Mouse (Mus musculus) embryonic facial prominence, embryonic 15.5 days (tissue): Measurements from ENCODE around the gene Cyp2g1. TPM values are rescaled to one million over a fixed set of nuclear protein-coding genes. Genes with fewer than 3 reads are reported as not detected.
A peak's percentile ranks its signal among the peaks of the same experiment; 100 is the strongest.

Source experiments
- ATAC-seq: fragments of 200-750 bp; cut with Nextera tagmentation; 2 replicates; pipeline ENCODE4 v1.8.0; 2017; ENCODE audit warnings: low read depth, moderate TSS enrichment; ENCODE audit not compliant: insufficient number of reproducible peaks, low FRiP score, low TSS enrichment
- H3K27ac ChIP-seq: fragments of 300-500 bp; sonication (generic); replicated peaks from 2 replicates; pipeline ENCODE4 v1.5.1; 2015; ENCODE audit warnings: mild to moderate bottlenecking, inconsistent platforms
- H3K27me3 ChIP-seq: fragments of 300-500 bp; sonication (generic); 2 replicates; pipeline ENCODE4 v1.6.1; 2015; ENCODE audit warnings: inconsistent platforms
- H3K36me3 ChIP-seq: fragments of 300-500 bp; sonication (generic); 2 replicates; pipeline ENCODE4 v1.6.1; 2015; ENCODE audit warnings: mild to moderate bottlenecking, inconsistent platforms
- H3K4me1 ChIP-seq: fragments of 300-500 bp; sonication (generic); 2 replicates; pipeline ENCODE4 v1.6.1; 2015; ENCODE audit warnings: inconsistent platforms
- H3K4me2 ChIP-seq: fragments of 300-500 bp; sonication (generic); replicated peaks from 2 replicates; pipeline ENCODE4 v1.6.1; 2015; ENCODE audit warnings: mild to moderate bottlenecking, inconsistent platforms
- H3K4me3 ChIP-seq: fragments of 300-500 bp; sonication (generic); replicated peaks from 2 replicates; pipeline ENCODE4 v1.5.1; 2015; ENCODE audit warnings: mild to moderate bottlenecking, inconsistent platforms
- H3K9ac ChIP-seq: fragments of 300-500 bp; sonication (generic); 2 replicates; pipeline ENCODE4 v1.6.1; 2015; ENCODE audit warnings: inconsistent platforms
- H3K9me3 ChIP-seq: fragments of 300-500 bp; sonication (generic); replicated peaks from 2 replicates; pipeline ENCODE4 v1.6.1; 2016; ENCODE audit warnings: inconsistent platforms
- WGBS: fragments of 180-500 bp; shearing (Covaris S2); methylation state at CpG from one replicate; pipeline ENCODE4 v1.1.7; 2015; 5-methylcytosine and 5-hydroxymethylcytosine counted together
- polyA plus RNA-seq: library from polyadenylated mRNA; unstranded; fragments of >200 nt; fragmentation: Nextera tagmentation; extraction: Ambion mirVana; gene quantifications from 2 replicates; pipeline ENCODE4 v1.2.1, GENCODE M21; 2015

The Cyp2g1 gene
- 9.8 and 13.8 TPM in 2 replicates for polyA plus RNA-seq

DNA sequence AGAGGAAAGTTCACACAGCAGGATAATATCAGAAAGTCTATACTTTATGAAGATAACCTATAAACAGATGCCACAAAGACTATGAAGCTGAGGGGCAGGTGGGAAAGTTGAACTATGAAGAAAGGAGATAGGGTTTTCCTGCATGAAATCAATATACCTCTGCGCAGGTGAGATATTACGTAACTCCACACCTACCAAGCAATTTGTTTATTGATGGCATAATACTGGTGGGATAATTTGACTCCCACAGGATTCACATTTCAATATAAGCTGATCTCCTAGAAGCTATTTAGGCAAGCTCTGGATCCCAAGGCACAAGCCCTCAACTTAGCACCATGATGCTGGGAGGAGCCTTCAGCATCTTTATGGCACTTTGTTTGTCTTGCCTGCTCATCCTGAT is at the start of gene Cyp2g1:
TSS of gene Cyp2g1 (plus strand) at position 301 of the 400 bp plus-strand sequence.
- Histone ChIP-seq H3K36me3 (no peaks in the 10 kb centered on the region), H3K4me1 (no peaks in the 10 kb centered on the region), H3K27me3 (no peaks in the 10 kb centered on the region), H3K27ac (no peak within 1 kb of the TSS), H3K9ac (no peak within 1 kb of the TSS), H3K4me2 (no peak within 1 kb of the TSS), H3K4me3 (no peak within 1 kb of the TSS), H3K9me3 (no peaks in the 10 kb centered on the region)
- ATAC-seq: no peak
- WGBS: 80% methylated on average over 2 of the region's 2 CpGs

DNA sequence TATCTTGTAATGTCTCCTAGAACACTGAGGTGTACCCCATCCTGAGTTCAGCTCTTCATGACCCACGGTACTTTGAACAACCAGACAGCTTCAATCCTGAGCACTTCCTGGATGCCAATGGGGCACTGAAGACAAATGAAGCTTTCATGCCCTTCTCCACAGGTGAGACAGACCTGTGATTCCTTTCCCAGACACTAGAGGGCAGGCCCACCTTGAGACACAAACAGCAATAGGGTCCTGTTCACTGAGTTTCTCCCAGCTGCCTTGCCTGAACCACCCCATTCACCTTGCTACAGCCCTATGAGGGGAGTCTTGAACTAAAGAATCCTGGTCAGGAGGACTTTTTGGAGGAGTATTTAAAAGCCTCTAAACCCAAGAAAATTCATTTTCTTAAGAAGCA is 41.6 kb upstream of the Cyp2g1 start:
- H3K27ac ChIP-seq: no peak overlapping the region
- H3K36me3 ChIP-seq: no peaks in the 10 kb centered on the region
- WGBS: 52% methylated on average over 1 of the region's 1 CpGs
- no peaks in the 10 kb centered on the region for H3K4me1 ChIP-seq
- H3K9me3 ChIP-seq: no peaks in the 10 kb centered on the region
- no peak overlapping the region for H3K9ac ChIP-seq
- H3K4me2 ChIP-seq: no peak overlapping the region
- H3K4me3 ChIP-seq: no peak overlapping the region
- no peak for ATAC-seq
- H3K27me3 ChIP-seq: no peaks in the 10 kb centered on the region

DNA sequence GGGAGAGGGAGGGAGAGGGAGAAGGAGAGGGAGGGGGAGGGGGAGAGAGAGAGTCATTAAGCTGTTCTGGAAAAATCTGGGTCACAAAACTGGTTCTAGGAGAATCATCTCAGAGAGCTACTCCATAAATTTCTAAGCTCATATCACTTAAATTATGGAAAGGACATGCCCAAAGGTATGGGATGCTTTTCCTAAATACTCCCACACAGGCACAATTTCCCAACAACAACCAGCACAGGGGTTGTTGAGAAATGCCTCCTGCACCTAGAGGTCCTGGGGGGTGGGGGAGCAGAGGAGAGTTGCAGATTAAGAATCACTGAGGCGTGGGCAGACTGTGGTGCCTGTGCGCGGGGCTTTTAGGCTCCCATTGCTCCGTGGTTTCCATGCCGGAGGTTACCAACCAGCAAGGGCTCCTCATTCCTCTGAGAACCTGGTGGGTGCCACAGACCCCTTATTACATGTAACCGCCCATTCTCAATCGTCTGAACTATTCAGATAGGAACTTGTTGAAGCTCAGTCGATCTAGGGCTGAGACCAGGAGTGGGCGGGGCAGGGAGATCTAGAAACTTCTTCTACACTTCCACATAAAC is 38.7 kb upstream of the Cyp2g1 start:
- Histone ChIP-seq H3K9ac (no peak overlapping the region), H3K4me2 (no peak overlapping the region), H3K27me3 (no peaks in the 10 kb centered on the region), H3K36me3 (no peaks in the 10 kb centered on the region), H3K4me3 (no peak overlapping the region), H3K9me3 (no peaks in the 10 kb centered on the region), H3K27ac (no peak overlapping the region), H3K4me1 (no peaks in the 10 kb centered on the region)
- WGBS: 69% methylated on average over 9 of the region's 9 CpGs
- no peak for ATAC-seq

DNA sequence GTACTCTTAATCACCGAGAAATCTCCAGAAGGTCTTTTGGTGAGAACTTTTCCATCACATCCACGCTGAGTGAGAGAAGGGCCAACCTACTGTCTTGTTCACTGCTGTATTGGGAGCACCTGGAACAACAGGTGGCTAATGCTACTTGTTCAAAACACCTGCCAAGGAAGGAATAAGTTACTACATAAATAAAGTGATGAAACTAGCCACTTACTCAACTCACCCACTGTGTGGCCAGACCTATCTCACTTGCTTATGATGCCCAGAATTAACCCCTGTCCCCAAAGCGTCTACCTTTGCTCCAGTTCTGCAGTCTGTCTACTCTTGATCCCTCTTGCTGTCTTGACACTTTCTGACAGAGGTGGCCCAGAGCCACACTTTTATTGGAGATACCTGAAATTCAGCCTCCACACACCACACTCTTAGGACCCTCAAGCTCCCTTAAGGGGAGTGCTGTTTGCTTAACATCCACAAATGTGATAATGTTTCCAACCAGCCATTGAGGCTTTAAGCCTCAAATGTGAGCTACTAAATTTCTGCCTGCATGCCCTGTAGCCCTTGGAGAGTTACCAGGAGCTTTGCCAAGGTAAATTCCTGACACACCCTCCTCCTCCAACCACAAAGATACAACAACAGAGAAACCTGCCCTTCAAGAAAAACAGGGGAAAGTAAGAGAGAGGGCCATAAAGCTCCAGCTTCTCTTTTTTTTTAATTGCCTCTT is 35.7 kb upstream of the Cyp2g1 start:
- Histone ChIP-seq H3K4me1 (no peaks in the 10 kb centered on the region), H3K27me3 (no peaks in the 10 kb centered on the region), H3K9ac (no peak overlapping the region), H3K27ac (0 out of 2 replicates have a peak overlapping the region, but pooled peaks have one; percentile 18), H3K4me3 (no peak overlapping the region), H3K4me2 (no peak overlapping the region), H3K36me3 (no peaks in the 10 kb centered on the region), H3K9me3 (no peaks in the 10 kb centered on the region)
- 63% methylated on average over 3 of the region's 3 CpGs for WGBS
- no peak for ATAC-seq

DNA sequence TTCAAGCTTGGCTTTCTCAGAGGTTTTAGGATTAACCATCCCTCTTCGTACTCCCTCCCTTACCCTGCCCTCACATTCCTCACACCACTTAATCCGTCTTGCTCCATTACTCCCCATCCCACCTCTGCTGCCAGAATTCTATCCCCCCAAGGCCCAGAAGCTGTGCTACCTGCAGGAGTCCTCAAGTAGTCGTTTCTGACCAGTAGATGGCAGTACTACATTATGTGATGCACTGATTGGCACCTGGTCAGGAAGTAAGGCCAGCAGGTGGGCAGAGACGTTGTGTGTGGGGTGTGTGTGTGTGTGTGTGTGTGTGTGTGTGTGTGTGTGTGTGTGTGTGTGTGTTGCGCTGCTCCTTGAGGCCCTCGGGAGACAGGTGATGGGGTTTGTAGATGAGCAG is 32.8 kb upstream of the Cyp2g1 start:
- WGBS: 6% methylated on average over 6 of the region's 6 CpGs
- H3K9me3 ChIP-seq: no peaks in the 10 kb centered on the region
- no peaks in the 10 kb centered on the region for H3K36me3 ChIP-seq
- H3K4me2 ChIP-seq: no peak overlapping the region
- no peaks in the 10 kb centered on the region for H3K4me1 ChIP-seq
- no peak overlapping the region for H3K9ac ChIP-seq
- H3K27me3 ChIP-seq: no peaks in the 10 kb centered on the region
- ATAC-seq: no peak
- no peak overlapping the region for H3K4me3 ChIP-seq
- H3K27ac ChIP-seq: no peak overlapping the region

DNA sequence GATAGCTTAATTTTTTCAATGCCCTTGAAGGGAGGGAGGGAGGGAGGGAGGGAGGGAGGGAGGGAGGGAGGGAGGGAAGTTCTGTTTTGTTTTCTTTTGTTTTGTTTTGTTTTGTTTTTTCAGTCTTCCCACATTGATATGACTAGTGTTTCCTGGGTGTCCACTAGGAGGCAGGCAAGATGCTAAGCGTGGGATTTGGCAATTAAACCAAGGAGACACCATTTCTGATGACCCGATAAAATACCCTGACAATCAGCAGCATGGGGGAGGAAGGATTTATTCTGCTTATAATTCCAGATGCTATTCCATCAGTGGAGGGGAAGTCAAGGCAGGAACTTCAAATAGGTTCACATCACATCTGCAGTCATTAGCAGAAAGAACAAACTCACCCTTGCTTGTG is 30.9 kb upstream of the Cyp2g1 start:
- WGBS: 52% methylated on average over 2 of the region's 2 CpGs
- Histone ChIP-seq H3K27ac (no peak overlapping the region), H3K9ac (no peak overlapping the region), H3K36me3 (no peaks in the 10 kb centered on the region), H3K4me2 (no peak overlapping the region), H3K4me1 (no peaks in the 10 kb centered on the region), H3K27me3 (no peaks in the 10 kb centered on the region), H3K9me3 (no peaks in the 10 kb centered on the region), H3K4me3 (no peak overlapping the region)
- ATAC-seq: no peak

DNA sequence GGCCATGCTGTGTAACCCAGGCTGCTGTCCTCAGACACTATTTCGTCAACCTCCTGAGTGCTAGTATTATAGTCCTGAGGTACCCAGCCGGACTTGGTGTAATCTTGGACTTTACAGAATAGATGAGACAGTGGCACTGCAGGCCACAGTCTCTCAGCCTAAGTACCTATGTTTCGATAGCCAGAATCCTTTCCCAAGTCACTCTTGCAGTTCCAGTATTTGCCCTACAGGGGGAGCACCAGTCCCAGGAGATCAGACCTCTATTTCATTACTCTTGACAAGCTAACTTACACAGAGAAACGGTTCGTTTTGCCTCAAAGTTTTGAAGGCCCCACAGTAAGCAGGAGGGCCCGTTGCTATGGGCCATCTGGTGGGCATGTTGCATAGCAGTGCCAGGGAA is 30.2 kb upstream of the Cyp2g1 start:
- no peak overlapping the region for H3K27ac ChIP-seq
- H3K4me1 ChIP-seq: no peaks in the 10 kb centered on the region
- ATAC-seq: no peak
- no peak overlapping the region for H3K4me2 ChIP-seq
- 29% methylated on average over 6 of the region's 6 CpGs for WGBS
- H3K4me3 ChIP-seq: no peak overlapping the region
- no peaks in the 10 kb centered on the region for H3K9me3 ChIP-seq
- no peak overlapping the region for H3K9ac ChIP-seq
- H3K27me3 ChIP-seq: no peaks in the 10 kb centered on the region
- no peaks in the 10 kb centered on the region for H3K36me3 ChIP-seq

DNA sequence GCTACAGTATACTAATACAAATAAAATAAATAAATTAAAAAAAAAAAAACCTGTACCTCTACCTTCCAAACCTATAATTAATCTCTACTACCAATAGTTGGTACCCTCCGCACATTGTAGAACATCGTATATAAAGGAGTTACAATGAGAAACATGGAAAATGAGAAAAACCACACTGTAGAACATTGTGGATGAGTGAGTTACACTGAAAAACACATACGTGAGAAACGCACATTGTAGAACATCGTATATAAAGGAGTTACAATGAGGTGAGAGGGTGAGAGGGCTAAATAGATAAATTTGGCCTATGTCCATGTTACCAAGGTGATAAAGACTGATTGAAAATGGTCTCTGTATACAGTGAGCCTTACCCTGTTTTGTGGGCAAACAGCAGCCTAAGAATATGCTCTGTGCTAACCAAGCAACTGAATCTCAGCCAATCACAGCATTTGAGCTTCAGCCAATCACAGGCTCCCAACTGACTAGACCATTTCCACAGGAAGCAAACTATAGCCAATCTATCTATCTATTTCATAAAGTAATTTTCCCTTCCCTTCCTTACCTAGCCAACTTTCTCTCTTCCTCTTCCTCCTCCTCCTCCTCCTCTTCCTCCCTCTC is 28.8 kb upstream of the Cyp2g1 start:
- no peak overlapping the region for H3K4me2 ChIP-seq
- no peaks in the 10 kb centered on the region for H3K36me3 ChIP-seq
- no peak overlapping the region for H3K27ac ChIP-seq
- ATAC-seq: peak; percentile 86; the same call in 1 of the 2 replicates
- no peaks in the 10 kb centered on the region for H3K9me3 ChIP-seq
- no peaks in the 10 kb centered on the region for H3K27me3 ChIP-seq
- WGBS: 75% methylated on average over 5 of the region's 5 CpGs
- no peaks in the 10 kb centered on the region for H3K4me1 ChIP-seq
- no peak overlapping the region for H3K9ac ChIP-seq
- no peak overlapping the region for H3K4me3 ChIP-seq

DNA sequence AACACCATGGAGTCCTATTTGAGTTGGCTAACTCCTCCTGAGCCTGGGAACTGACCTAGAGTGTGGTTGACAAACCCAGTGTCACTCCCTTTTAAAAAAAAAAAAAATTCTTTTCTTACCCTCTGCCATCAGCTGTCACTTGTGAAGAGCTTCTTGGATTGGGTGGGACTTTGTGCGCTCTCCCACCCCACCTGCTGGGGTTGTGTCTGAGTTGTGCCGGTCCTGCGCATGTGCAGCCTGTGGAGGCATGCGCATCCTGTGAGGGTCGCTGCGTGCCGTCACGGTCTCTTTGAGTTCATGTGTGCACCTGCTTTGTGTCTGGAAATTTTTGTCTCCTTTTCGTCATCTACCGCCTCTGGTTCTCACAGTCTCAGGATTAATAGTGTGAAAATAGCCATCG is 28.2 kb upstream of the Cyp2g1 start:
- H3K9me3 ChIP-seq: no peaks in the 10 kb centered on the region
- H3K36me3 ChIP-seq: no peaks in the 10 kb centered on the region
- no peak overlapping the region for H3K4me3 ChIP-seq
- H3K9ac ChIP-seq: no peak overlapping the region
- 3% methylated on average over 11 of the region's 11 CpGs for WGBS
- no peak for ATAC-seq
- H3K4me1 ChIP-seq: no peaks in the 10 kb centered on the region
- no peak overlapping the region for H3K27ac ChIP-seq
- no peak overlapping the region for H3K4me2 ChIP-seq
- no peaks in the 10 kb centered on the region for H3K27me3 ChIP-seq

DNA sequence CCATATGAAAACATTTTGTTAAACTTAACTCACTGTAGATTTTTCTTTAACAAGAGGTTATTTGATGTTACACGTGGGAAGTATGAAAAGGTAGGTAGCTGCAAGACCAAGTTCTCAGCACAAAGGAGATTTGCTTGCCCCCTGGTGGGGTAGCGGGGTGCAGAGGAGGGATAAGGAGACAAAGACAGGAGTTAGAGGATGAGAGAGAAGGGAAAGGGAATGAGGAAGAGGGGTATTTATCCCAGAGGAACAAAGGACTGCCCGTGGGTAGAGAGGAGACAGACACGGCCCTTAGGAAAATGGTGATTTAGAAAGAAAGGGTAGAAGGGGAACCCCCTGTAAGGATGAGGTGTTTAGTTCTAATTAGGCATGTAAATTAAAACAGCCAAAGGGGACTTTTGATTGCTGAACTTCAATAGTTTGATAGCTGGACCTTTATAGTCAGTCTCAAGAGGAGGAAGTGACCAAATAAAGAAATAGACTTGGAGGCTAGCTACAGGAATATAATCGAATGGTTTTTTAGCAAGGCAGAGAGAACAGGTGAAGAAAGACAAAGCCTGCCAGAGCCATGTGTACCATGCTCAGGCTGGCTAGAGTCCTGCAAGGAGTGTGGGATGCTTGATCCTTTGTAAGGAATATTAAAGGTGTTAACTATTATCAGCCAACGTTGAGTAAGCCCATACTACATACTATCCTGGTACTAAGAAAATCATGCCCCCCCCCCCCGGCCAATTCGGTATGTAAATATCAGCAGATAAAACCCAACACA is 27.5 kb upstream of the Cyp2g1 start:
- H3K27me3 ChIP-seq: no peaks in the 10 kb centered on the region
- H3K4me2 ChIP-seq: no peak overlapping the region
- no peaks in the 10 kb centered on the region for H3K36me3 ChIP-seq
- no peak overlapping the region for H3K9ac ChIP-seq
- H3K9me3 ChIP-seq: no peaks in the 10 kb centered on the region
- H3K4me1 ChIP-seq: no peaks in the 10 kb centered on the region
- H3K4me3 ChIP-seq: no peak overlapping the region
- no peak overlapping the region for H3K27ac ChIP-seq
- whole genome bisulfite sequencing: 11% methylated on average over 8 of the region's 8 CpGs
- no peak for ATAC-seq

DNA sequence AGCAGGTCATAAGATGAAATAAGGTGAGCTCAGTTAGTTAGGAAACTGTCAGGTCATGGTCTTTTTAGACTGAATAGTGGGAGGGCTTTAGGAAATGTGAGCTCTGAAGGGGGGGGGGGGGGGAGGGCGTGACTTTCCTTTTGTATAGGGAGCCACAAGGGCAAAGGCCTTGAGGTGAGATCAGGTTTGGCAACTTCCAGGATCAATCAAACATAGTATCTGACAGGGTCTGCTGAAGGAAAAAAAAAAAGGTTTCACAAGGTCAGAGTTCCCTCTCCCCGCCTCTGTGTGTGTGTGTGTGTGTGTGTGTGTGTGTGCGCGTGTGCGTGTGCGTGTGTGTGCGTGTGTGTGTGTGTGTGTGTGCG is 26.9 kb upstream of the Cyp2g1 start:
- no peaks in the 10 kb centered on the region for H3K9me3 ChIP-seq
- H3K36me3 ChIP-seq: no peaks in the 10 kb centered on the region
- no peaks in the 10 kb centered on the region for H3K4me1 ChIP-seq
- ATAC-seq: no peak
- H3K4me3 ChIP-seq: no peak overlapping the region
- no peak overlapping the region for H3K4me2 ChIP-seq
- no peak overlapping the region for H3K27ac ChIP-seq
- WGBS: 19% methylated on average over 8 of the region's 8 CpGs
- H3K27me3 ChIP-seq: no peaks in the 10 kb centered on the region
- no peak overlapping the region for H3K9ac ChIP-seq
